Mouse (Mus musculus) liver, embryonic 14.5 days (tissue): Measurements from ENCODE around the gene Ugp2. TPM values are rescaled to one million over a fixed set of nuclear protein-coding genes. Genes with fewer than 3 reads are reported as not detected.

Experiments
- ATAC-seq: fragments of 200-750 bp; cut with Nextera tagmentation; 2 replicates; pipeline ENCODE4 v1.8.0; 2017; ENCODE audit warnings: moderate number of reproducible peaks, mild to moderate bottlenecking, moderate library complexity; ENCODE audit not compliant: insufficient read depth
- DNase-seq, 3 experiments: peaks; one replicate each; pipeline ENCODE4 v3.0.0-alpha.2; 2012 to 2013; ENCODE audit warnings: low read depth in 3 of 3, low spot score in 3 of 3
- H3K27ac ChIP-seq: fragments of 300-500 bp; sonication (generic); 2 replicates; pipeline ENCODE4 v1.5.1; 2014; ENCODE audit warnings: moderate library complexity, mild to moderate bottlenecking, control low read depth, inconsistent platforms
- H3K27me3 ChIP-seq: fragments of 300-500 bp; sonication (generic); 2 replicates; pipeline ENCODE4 v1.6.1; 2014; ENCODE audit warnings: mild to moderate bottlenecking, low read length, moderate library complexity; ENCODE audit not compliant: control insufficient read depth, insufficient read depth
- H3K36me3 ChIP-seq: fragments of 300-500 bp; sonication (generic); replicated peaks from 2 replicates; pipeline ENCODE4 v1.6.1; 2014; ENCODE audit warnings: low read depth; ENCODE audit not compliant: control insufficient read depth, insufficient read depth
- H3K4me1 ChIP-seq, 2 experiments: fragments of 200-500 bp in 1 of 2; fragments of 300-500 bp in 1 of 2; sonication (generic) in 1 of 2; replicated peaks; 2 replicates each; pipeline ENCODE4 v1.6.1; 2012 to 2014; ENCODE audit warnings: antibody characterized with exemption in 1 of 2, inconsistent platforms in 1 of 2, low read length in 1 of 2; ENCODE audit not compliant: control insufficient read depth in 2 of 2, insufficient read depth in 2 of 2
- H3K4me2 ChIP-seq: fragments of 300-500 bp; sonication (generic); 2 replicates; pipeline ENCODE4 v1.6.1; 2014; ENCODE audit warnings: low read depth, mild to moderate bottlenecking, control low read depth, moderate library complexity
- H3K4me3 ChIP-seq, 2 experiments: fragments of 200-500 bp in 1 of 2; fragments of 300-500 bp in 1 of 2; sonication (generic) in 1 of 2; 2 replicates each; pipeline ENCODE4 v1.5.1; 2012 to 2014; ENCODE audit warnings: low read depth in 2 of 2, low read length in 2 of 2, mild to moderate bottlenecking in 2 of 2, control low read depth in 1 of 2, inconsistent platforms in 1 of 2, moderate library complexity in 1 of 2; ENCODE audit not compliant: insufficient read depth in 1 of 2
- H3K9ac ChIP-seq: fragments of 300-500 bp; sonication (generic); replicated peaks from 2 replicates; pipeline ENCODE4 v1.6.1; 2014; ENCODE audit warnings: mild to moderate bottlenecking, control low read depth, moderate library complexity
- H3K9me3 ChIP-seq: fragments of 300-500 bp; sonication (generic); 2 replicates; pipeline ENCODE4 v1.6.1; 2016; ENCODE audit warnings: low read length, mixed read lengths; ENCODE audit not compliant: control insufficient read depth
- CTCF ChIP-seq: IDR thresholded peaks from 2 replicates; pipeline ENCODE4 v1.5.1; 2016; ENCODE audit warnings: antibody characterized with exemption, low read depth, control low read depth
- EP300 ChIP-seq: IDR thresholded peaks from 2 replicates; pipeline ENCODE4 v1.6.1; 2016; ENCODE audit warnings: antibody characterized with exemption, low read depth
- WGBS: fragments of 180-500 bp; shearing (Covaris S2); extraction: QIAGEN DNeasy Blood & Tissue Kit; methylation state at CpG from one replicate; pipeline ENCODE4 v1.1.7; 2014; ENCODE audit not compliant: insufficient replicate concordance; 5-methylcytosine and 5-hydroxymethylcytosine counted together
- polyA plus RNA-seq, 2 experiments: library from polyadenylated mRNA; depleted of rRNA in 1 of 2; stranded (reverse) in 1 of 2; unstranded in 1 of 2; fragments of >200 nt; fragmentation: Nextera tagmentation in 1 of 2; extraction: Ambion mirVana in 1 of 2; gene quantifications; 2 replicates each; pipeline versions ENCODE4 v1.2.1 to v1.2.3; 2012 to 2014

Gene Ugp2
- polyA plus RNA-seq, 2 experiments, result 12.3 to 31.6 TPM

GRCm38 (mm10) chr11:21363144-21363940 is 7.7 kb downstream of the Ugp2 start:
- no peaks in the 10 kb centered on the region for H3K27me3 ChIP-seq
- peaks cover 0 to 2% of the 10 kb centered on the region in 2 experiments; a peak in 1 of 4 replicates for H3K4me1 ChIP-seq
- TF ChIP-seq CTCF (no peak), EP300 (no peak)
- no peak overlapping the region for H3K27ac ChIP-seq
- no peak for DNase-seq
- 77% methylated on average over 4 of the region's 4 CpGs for WGBS
- H3K9ac ChIP-seq, result no peak overlapping the region
- no peak overlapping the region for H3K4me3 ChIP-seq
- H3K4me2 ChIP-seq, result no peak overlapping the region
- no peak for ATAC-seq
- H3K36me3 ChIP-seq, result no peaks in the 10 kb centered on the region
- H3K9me3 ChIP-seq, result no peaks in the 10 kb centered on the region

- no peak overlapping the region for H3K27ac ChIP-seq
- H3K9me3 ChIP-seq, result no peaks in the 10 kb centered on the region
- no peaks in the 10 kb centered on the region for H3K27me3 ChIP-seq
- no peak overlapping the region for H3K4me2 ChIP-seq
- peaks cover 0 to 10% of the 10 kb centered on the region in 2 experiments; a peak in 3 of 4 replicates for H3K4me1 ChIP-seq
- DNase-seq (no peak), ATAC-seq (0 out of 2 replicates have a peak, but pooled peaks have one; percentile 26)
- no peak for TF ChIP-seq EP300
- no peak for TF ChIP-seq CTCF
- WGBS, result 69% methylated on average over 7 of the region's 7 CpGs
- H3K36me3 ChIP-seq, result no peaks in the 10 kb centered on the region
- no peak overlapping the region for H3K9ac ChIP-seq
- H3K4me3 ChIP-seq, result no peak overlapping the region
Measured at GRCm38 (mm10) chr11:21351296-21351695, 19.7 kb downstream of the Ugp2 start.

DNA sequence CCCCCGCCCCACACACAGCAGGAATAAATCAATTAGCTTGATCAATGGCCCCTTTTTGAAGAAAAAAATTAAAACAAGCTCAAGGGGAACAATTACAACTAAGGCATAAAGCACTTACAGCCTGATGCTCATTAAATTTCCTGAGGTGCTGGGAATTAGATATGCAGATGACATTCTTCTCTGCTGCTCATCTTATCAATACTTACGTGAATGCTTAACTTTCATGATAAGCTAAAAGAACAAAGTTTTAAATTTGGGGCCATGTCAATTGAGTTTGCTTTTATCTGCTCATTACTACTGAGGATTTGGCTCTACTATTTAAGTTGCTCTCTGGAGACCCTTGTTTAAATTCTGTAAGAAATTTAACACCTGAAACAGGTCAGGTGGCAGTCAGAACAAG is 22.1 kb downstream of the Ugp2 start:
- no peak for ATAC-seq
- TF ChIP-seq EP300, result 0 out of 2 replicates have a peak, but pooled peaks have one; percentile 15
- no peak for TF ChIP-seq CTCF

DNA sequence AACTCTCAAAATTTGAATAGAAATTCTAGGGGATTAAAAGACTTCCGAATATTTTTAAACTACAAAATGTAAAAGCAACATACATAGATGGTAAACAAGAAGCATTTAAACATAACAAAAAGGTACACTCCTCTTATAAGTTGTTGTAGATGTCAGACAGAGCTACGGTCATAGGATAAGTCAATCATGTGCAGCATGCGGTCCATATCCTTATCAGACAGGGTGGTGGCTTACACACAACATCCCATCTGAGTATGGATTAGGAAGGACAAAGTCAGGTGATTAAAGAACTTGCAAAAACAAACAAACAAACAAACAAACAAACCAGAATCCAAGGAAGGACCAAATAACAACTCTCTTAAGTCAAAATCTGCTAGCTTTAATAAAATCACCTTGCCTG is 25.0 kb downstream of the Ugp2 start:
- Histone ChIP-seq H3K27ac (no peak overlapping the region), H3K4me1 (peaks cover 6 to 16% of the 10 kb centered on the region in 2 experiments), H3K4me2 (no peak overlapping the region), H3K4me3 (no peak overlapping the region), H3K9ac (no peak overlapping the region), H3K27me3 (no peaks in the 10 kb centered on the region), H3K9me3 (no peaks in the 10 kb centered on the region), H3K36me3 (no peaks in the 10 kb centered on the region)
- peak; percentile 41; the same call in 1 of the 2 replicates for ATAC-seq
- TF ChIP-seq EP300, result no peak
- no peak for TF ChIP-seq CTCF
- DNase-seq, result no peak
- 41% methylated on average over 3 of the region's 3 CpGs for WGBS

More for the DNA sequence above, 22.1 kb downstream of the Ugp2 start:
- no peaks in the 10 kb centered on the region for H3K9me3 ChIP-seq
- peaks cover 0 to 10% of the 10 kb centered on the region in 2 experiments; a peak in 3 of 4 replicates for H3K4me1 ChIP-seq
- H3K27ac ChIP-seq, result no peak overlapping the region
- no peaks in the 10 kb centered on the region for H3K27me3 ChIP-seq
- 45% methylated on average over 2 of the region's 2 CpGs for WGBS
- DNase-seq, result no peak
- no peaks in the 10 kb centered on the region for H3K36me3 ChIP-seq
- no peak overlapping the region for H3K4me2 ChIP-seq
- no peak overlapping the region for H3K4me3 ChIP-seq
- H3K9ac ChIP-seq, result no peak overlapping the region

DNA sequence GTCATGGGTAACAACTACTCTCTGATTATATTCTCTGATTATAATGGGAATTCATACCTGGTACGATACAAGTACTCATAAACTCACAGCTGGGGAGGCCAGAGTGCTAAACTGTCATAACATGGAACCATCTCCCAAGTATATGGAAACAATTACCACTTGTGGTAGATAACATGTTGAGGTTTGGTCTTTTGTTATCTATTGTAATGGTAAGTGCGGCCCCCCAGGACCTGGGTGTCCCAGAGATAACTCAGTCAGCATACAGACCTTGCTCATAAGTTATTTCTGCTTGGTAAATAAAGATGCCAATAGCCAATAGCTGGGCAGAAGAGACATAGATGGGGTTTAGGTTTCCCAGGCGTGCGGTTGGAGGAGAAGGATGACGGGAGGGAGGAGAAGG is 27.5 kb downstream of the Ugp2 start:
- Histone ChIP-seq H3K9ac (no peak overlapping the region), H3K4me2 (no peak overlapping the region), H3K36me3 (no peaks in the 10 kb centered on the region), H3K9me3 (no peaks in the 10 kb centered on the region), H3K4me3 (no peak overlapping the region), H3K27ac (no peak overlapping the region), H3K4me1 (peaks cover 6 to 8% of the 10 kb centered on the region in 2 experiments), H3K27me3 (no peaks in the 10 kb centered on the region)
- WGBS, result 43% methylated on average over 5 of the region's 5 CpGs
- no peak for TF ChIP-seq EP300
- ATAC-seq (peak; percentile 68), DNase-seq (no peak)
